Mouse (Mus musculus) left cerebral cortex, postnatal 25 days (tissue): Measurements from ENCODE around the gene Lrrc25. TPM values are rescaled to one million over a fixed set of nuclear protein-coding genes. Genes with fewer than 3 reads are reported as not detected.

Experiments used
- DNase-seq, 2 experiments: peaks; one replicate each; pipeline ENCODE4 v3.0.0; 2022; ENCODE audit warnings: low spot score in 2 of 2, mixed read lengths in 1 of 2
- intact Hi-C: fragments of 180-260 bp; cut with DNase I; formaldehyde crosslinking; loops from one replicate; pipeline ENCODE4 v1.15.1; 2025
- total RNA-seq, 2 experiments: library from RNA; stranded (reverse); gene quantifications; 2 replicates each; pipeline ENCODE4 v1.2.3; 2021

Lrrc25 gene
- total RNA-seq, 2 experiments from 2014 or later: 0.37 to 1.2 TPM

GRCm38 (mm10) chr8:70659604-70660272, 43.8 kb downstream of the Lrrc25 start:
- peak; percentile 67 to 74 for DNase-seq
- intact Hi-C loops: loop anchor here (10.0 kb wide), 1 partner anchor 45 kb away; the partner anchor contains the start of gene Lrrc25

GRCm38 (mm10) chr8:70660273-70660725, 44.3 kb downstream of the Lrrc25 start, which contains the start of gene Pgpep1:
TSS of gene Pgpep1 (minus strand) at chr8:70660388.
- DNase-seq: no peak
- intact Hi-C loops: loop anchor here (10.0 kb wide), 1 partner anchor 45 kb away; the partner anchor contains the start of gene Lrrc25

- intact Hi-C loops: loop anchor here (10.0 kb wide), 1 partner anchor 49 kb away; the partner anchor contains the start of gene Lrrc25
- no peak for DNase-seq
Measured at GRCm38 (mm10) chr8:70663691-70664090, 47.7 kb downstream of the Lrrc25 start.

- no peak for DNase-seq
- intact Hi-C loops: loop anchor here (10.0 kb wide), 1 partner anchor 50 kb away; the partner anchor contains the start of gene Lrrc25
Measured at GRCm38 (mm10) chr8:70664631-70665030, 48.7 kb downstream of the Lrrc25 start.

GRCm38 (mm10) chr8:70665599-70665998, 49.6 kb downstream of the Lrrc25 start:
- no peak for DNase-seq
- intact Hi-C loops: loop anchor here (10.0 kb wide), 1 partner anchor 51 kb away; the partner anchor contains the start of gene Lrrc25

- peak in 1 of 2 experiments; percentile 78 for DNase-seq
- intact Hi-C loops: loop anchor here (2.0 to 10.0 kb wide), 2 partner anchors 38 to 52 kb away; partner anchors contain the start of gene Lrrc25
Measured at GRCm38 (mm10) chr8:70667071-70667470, 51.1 kb downstream of the Lrrc25 start.

Other genes starting within 250 kb of the Lrrc25 start
- gene Comp, start 242.6 kb upstream of the Lrrc25 start, total RNA-seq: under 1 TPM; 0.23 to 0.48 TPM
- gene Crtc1, start 176.6 kb upstream of the Lrrc25 start, total RNA-seq: 100 to 1,000 TPM; 120 to 139 TPM
- 10 to 100 TPM; 40.3 to 44.2 TPM for gene Klhl26, start 139.2 kb upstream of the Lrrc25 start, total RNA-seq
- 100 to 1,000 TPM; 264 to 286 TPM for gene Tmem59l, start 128.8 kb upstream of the Lrrc25 start, total RNA-seq
- 1 to 10 TPM; 2.3 to 3.5 TPM for gene Crlf1, start 123.0 kb upstream of the Lrrc25 start, total RNA-seq
- gene Rex1bd, start 109.4 kb upstream of the Lrrc25 start, total RNA-seq: 100 to 1,000 TPM; 104 TPM
- gene Uba52, start 105.4 kb upstream of the Lrrc25 start, total RNA-seq: 100 to 1,000 TPM; 886 to 927 TPM
- gene Fkbp8, start 88.4 kb upstream of the Lrrc25 start, total RNA-seq: 100 to 1,000 TPM; 403 TPM
- gene Kxd1, start 88.2 kb upstream of the Lrrc25 start, total RNA-seq: 10 to 100 TPM; 43.1 to 47.7 TPM
- gene Ell, start 76.7 kb upstream of the Lrrc25 start, total RNA-seq: 10 to 100 TPM; 15.1 to 17.7 TPM
- gene Isyna1, start 21.8 kb upstream of the Lrrc25 start, total RNA-seq: 10 to 100 TPM; 51.9 to 52.1 TPM
- gene Ssbp4, start 7.3 kb upstream of the Lrrc25 start, total RNA-seq: 100 to 1,000 TPM; 242 to 257 TPM
- not detected for gene Gdf15, start 16.3 kb downstream of the Lrrc25 start, total RNA-seq
- gene Pgpep1, start 44.2 kb downstream of the Lrrc25 start, total RNA-seq: 10 to 100 TPM; 12.7 to 18.1 TPM
- gene Lsm4, start 57.1 kb downstream of the Lrrc25 start, total RNA-seq: 10 to 100 TPM; 62.9 to 63.5 TPM
- gene Jund, start 82.8 kb downstream of the Lrrc25 start, total RNA-seq: 100 to 1,000 TPM; 209 to 225 TPM
- under 1 TPM; 0.18 to 0.30 TPM for gene Iqcn, start 87.3 kb downstream of the Lrrc25 start, total RNA-seq
- gene Gm3336, start 102.4 kb downstream of the Lrrc25 start, total RNA-seq: not detected
- gene Pde4c, start 107.6 kb downstream of the Lrrc25 start, total RNA-seq: 1 to 10 TPM; 1.6 to 1.7 TPM
- 100 to 1,000 TPM; 830 to 904 TPM for gene Rab3a, start 138.5 kb downstream of the Lrrc25 start, total RNA-seq
- gene Mpv17l2, start 144.8 kb downstream of the Lrrc25 start, total RNA-seq: 10 to 100 TPM; 34.5 to 43.2 TPM
- 100 to 1,000 TPM; 150 to 152 TPM for gene Pik3r2, start 160.6 kb downstream of the Lrrc25 start, total RNA-seq
- 100 to 1,000 TPM; 298 to 350 TPM for gene Mast3, start 188.9 kb downstream of the Lrrc25 start, total RNA-seq
- under 1 TPM; 0.80 to 0.83 TPM for gene Il12rb1, start 192.3 kb downstream of the Lrrc25 start, total RNA-seq
- 10 to 100 TPM in 1 of 2 experiments, 1 to 10 TPM in 1; 9.5 to 12.2 TPM for gene Arrdc2, start 223.6 kb downstream of the Lrrc25 start, total RNA-seq
- 10 to 100 TPM; 19.1 to 20.9 TPM for gene Kcnn1, start 247.1 kb downstream of the Lrrc25 start, total RNA-seq